Mouse (Mus musculus): Measurements from ENCODE around the gene Socs7.
"Not testable (repeated sequence)": the region's sequence is repeated elsewhere in the genome, so short reads cannot be mapped to it uniquely, and the experiment has no call there.

The Socs7 gene

DNA sequence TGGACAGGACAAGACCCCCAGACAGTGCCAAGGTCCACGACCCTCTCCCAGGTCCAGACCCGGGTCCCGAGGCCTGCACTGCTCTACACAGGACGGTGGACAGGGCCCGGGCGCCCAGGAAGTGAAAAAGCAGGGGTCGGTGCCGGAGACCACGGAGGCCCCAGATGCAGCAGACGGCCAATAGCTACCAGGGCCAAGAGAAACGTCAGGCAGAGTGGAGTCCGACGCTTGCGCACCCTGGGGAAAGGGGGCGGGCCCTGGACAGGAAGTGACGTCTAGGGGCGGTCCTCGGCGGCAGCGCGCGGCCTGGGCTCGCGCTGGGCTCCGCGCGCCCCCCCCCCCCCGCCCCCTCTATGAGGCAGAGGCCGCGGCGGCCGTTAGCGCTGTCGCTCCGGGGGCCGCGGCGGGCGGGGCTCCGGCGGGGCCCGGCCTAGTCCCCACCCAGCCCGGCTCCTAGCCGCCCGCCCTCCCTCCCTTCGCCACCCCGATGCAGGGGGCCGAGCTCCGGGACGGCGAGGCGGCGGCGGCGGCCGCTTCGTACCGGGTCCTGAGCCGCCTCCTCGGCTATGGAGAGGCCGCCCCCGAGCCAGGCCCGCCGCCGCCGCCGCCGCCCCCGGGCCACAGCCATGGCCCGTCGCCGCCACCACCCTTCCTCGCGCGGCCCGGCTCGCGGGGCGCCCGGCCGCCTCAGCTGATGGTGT lies at the start of gene Socs7:
Socs7 (plus strand) TSS at position 604 of the 701 bp plus-strand sequence.
- DNase-seq (ENCODE audit: low spot score in 2 of 2) = peak; percentile 95 to 97

DNA sequence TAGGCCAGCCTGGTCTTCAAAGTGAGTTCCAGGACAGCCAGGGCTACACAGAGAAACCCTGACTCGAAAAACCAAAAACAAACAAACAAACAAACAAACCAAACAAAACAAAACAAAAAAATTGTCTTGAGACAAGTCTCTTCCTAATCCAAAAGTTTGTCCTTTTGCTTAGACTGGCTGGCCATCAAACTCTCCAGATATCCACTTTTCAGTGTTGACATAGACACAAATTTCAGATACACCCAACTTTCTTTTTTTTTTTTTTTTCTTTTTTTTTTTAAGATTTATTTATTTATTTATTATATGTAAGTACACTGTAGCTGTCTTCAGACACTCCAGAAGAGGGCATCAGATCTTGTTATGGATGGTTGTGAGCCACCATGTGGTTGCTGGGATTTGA lies 49.5 kb upstream of the Socs7 start:
- not testable (repeated sequence) for DNase-seq (ENCODE audit: low spot score in 2 of 2)

DNA sequence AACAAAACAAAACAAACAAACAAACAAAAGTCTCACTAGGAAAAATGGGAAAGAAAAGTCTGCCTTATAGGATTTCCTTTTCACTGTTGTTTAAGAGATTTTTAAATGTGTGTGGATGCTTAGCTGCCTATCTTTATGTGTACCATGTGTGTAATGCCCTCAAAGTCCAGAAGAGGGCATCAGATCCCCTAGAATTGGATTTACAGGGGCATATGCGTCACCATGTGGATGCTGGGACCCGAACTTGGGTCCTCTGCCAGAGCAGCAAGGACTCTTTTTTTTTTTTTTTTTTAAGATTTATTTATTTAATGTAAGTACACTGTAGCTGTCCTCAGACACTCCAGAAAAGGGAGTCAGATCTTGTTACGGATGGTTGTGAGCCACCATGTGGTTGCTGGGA lies 48.2 kb upstream of the Socs7 start:
- no peak for DNase-seq (ENCODE audit: low spot score in 2 of 2)

DNA sequence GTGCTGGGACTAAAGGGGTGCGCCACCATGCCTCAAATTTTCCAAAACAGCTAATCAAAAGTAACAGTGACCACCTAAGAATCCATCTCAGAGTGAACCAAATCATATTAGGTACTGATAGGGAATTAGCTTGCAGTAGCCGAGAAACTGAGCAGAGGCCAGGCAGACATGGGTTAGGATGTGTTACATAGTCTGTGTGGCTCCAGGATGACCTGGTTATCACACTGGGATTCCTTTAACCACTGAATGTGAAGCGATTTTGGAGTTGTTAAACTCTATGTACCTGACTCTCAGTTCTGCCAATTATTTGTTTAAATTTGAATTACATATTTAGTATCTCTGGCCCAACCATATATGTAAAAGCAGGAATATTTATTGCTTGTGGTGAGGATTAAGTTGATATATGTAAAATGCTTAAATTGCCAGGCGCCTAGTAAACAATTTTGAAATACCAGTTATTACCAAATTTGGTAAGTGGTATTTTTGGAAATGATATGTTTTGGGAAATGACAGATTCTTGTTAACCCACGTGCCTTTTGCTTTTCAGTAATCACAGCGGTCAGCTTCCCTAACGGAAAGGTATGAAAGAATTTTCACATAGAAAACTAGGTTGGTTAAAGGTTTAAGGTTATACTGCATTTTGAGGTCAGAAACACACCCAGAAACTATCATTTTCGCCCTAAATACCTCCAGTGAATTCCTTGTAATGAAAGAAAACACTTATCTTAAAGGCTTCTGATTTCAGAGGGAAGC lies 47.4 kb upstream of the Socs7 start:
- no peak for DNase-seq (ENCODE audit: low spot score in 2 of 2)

DNA sequence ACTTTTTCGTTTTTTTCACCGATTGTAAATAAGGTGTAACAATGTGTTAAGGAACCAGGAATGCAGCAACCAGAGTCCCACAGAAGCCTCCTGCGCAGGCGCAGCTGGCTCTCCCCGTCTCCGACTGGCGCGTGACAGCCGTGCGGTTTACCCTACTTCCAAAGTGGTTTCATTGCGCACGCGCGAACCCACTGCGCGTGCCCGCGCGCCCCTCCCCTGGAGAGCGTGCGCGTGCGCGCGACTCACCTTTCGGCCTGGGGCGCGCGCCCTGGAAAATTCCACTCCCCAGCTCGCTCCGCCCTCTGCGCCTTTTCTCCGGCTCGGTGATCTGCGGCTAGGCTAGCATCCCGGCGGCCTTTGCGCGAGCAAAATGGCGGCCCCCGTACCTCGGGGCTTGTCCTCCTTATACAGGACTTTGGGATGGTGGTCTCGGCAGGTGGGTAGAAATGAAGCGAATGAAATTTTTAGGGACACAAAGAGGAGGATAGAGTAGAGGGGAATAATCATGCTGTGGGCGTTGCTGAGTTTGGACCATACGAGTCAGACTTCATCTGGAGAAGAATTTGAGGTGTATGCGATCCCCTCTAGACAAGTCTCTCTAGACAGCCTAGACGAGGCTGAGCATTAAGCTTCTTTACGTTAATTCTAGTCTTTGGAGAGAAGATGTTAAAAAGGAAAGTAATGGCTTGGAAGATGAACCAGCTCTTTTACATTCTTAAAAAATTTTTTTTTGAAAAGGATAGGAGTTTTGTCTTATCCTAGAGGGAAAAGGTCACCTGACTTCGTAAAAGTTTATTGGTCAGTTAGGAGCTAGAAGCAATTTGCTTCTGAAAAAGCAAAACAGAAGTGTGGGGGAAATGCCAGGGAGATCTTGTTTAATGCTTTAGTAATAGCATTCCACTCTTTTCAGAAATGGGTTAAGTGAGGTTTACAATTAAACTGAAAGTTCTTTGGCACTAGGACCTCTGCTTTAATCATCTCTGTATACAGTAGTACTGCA lies 46.5 kb upstream of the Socs7 start, which contains the start of gene Mrpl45:
Mrpl45 (plus strand) TSS at position 213 of the 1,000 bp plus-strand sequence.
- peak; percentile 98 to 99 for DNase-seq (ENCODE audit: low spot score in 2 of 2)

DNA sequence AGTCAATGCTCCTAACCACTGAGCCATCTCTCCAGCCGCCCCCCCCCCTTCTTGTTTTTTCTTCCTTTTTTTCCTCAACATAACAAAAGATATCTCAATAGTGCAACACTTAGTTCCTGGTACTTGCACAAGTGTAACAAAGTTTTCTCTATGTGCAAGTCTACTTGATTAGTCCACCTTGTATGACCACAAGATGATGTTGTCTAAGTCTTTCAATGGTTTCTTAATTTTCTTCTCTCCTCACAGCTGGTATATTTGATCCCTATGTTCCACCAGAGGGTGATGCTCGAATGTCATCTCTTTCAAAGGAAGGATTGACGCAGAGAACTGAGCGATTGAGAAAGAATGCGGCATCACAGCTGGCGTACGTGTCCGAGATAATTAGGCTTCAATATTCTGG lies 41.2 kb upstream of the Socs7 start:
- DNase-seq (ENCODE audit: low spot score in 2 of 2) = no peak

DNA sequence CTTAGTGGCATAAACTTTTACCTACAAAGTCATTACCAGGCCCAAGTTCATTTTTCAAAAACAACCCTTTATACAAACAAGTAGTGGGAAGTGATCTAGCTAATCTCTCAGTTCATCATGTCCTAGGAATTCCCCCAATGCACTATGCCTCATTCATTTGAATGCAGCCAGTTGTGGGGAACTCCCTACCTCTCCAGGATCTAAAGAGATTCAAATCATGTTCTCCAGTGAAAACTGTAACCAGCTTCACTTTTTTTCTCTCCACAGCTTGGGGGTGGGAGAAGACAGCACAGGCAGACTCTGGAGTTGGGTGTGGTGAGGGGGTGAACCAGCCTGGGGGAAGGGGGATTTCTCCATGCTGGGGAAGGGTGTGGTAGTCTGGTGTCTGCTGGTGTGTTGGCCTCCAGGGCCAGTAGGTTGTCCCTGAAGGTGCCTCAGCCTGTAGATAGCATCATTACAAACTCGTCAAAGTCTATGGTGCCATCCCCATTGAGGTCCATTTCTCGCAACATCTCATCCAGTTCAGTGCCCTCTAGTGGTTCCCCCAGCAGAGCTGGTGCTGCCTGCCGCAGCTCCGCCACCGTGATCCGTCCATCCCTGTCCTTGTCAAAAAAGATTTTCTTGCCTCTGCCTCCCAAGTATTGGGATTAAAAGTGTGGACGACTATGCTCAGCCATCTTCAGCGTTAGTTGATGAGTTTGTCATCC lies 40.3 kb upstream of the Socs7 start:
- not testable (repeated sequence) for DNase-seq (ENCODE audit: low spot score in 2 of 2)

DNA sequence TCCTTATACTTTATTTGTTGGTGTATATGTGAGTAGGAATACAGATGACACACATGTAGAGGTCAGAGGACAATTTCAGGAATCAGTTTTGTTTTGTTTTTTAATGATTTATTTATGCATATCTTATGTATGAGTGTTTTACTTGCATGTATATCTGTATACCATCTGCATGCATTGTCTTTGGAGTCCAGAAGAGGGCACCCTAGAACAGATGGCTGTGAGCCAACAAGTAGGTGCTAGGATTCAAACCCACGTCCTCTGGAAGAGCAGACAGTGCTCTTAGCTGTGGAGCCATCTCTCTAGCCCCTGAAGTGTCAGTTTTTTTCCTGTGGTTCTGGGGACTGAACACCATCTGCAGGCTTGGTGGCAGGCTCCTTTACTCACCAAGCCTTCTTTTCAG lies 37.1 kb upstream of the Socs7 start:
- no peak for DNase-seq (ENCODE audit: low spot score in 2 of 2)

DNA sequence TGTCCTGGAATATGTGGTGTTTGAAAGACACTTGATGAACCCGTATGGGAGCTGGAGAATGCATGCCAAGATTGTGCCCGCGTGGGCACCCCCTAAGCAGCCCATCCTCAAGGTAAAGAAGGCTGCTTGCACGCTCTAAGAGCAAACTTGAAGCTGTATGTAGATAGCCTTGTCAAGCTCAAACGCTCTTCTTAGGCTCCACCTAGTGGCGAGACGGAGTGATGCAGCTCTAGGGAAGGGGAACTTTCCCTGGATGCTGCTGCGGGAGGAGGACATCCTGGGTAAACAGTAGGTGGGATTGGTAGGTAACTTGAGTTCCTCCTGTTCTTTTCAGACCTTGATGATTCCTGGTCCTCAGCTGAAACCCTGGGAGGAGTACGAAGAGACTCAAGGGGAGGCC lies 34.2 kb upstream of the Socs7 start:
- DNase-seq (ENCODE audit: low spot score in 2 of 2) = peak; percentile 48 to 83

DNA sequence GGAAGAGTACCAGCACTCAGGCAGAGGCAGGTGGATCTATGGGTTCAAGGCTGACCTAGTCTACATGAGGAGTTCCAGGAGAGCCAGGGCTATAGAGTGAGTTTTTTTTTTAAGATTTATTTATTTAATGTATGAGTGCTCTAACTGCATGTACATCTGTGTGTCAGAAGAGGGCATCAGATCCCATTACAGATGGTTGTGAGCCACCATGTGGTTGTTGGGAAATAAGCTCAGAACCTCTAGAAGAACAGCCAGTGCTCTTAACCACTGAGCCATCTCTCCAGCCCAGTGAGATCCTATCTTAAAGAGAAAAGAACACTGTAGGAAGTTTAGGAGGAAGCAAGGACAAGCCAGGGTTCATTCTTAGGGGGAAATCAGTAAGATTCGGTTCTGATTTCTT lies 32.0 kb upstream of the Socs7 start:
- DNase-seq (ENCODE audit: low spot score in 2 of 2) = no peak

DNA sequence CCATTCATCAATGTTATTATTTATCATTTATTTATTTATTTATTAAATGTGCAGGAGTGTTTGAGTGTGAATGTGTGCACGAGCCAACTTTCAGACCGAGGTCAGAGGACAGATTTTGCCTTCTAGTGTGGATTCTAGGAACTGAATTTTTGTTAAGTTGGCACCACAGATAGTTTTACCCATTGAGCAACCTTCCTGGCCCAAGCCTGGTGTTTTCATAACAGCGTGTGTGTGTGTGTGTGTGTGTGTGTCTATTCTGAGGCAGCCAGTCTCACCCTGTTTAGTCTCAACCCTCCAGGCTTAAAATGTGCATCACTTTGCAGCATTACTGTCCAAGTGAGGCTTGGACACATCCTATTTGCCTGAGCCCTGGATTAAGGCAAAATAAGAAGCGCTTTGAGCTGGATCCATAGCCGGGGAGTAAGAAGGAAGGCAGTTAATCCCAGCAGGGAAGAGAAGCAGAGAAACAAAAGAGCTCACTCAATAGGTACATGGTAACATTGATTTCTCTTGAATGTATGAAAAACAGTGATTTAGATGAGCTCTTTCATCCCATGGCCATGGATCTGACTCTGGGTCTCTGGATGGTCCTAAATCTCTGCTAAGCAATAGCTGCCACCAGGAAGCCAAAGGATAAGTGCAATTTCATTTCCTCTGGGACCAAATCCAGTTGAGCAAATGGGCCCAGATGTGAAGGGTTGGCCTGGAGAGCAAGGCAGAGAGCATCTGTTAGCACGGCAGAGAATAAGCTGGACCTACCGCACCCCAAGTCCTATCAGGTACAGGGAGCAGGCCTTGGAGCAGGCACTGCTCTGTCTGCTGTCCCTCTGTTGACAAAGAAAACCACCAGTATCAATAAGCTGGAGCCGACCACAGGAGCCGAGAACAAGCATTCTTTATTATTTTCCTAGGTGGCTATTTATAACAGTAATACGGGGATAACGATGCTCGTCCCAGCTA lies 30.8 kb upstream of the Socs7 start:
- DNase-seq (ENCODE audit: low spot score in 2 of 2) = no peak

DNA sequence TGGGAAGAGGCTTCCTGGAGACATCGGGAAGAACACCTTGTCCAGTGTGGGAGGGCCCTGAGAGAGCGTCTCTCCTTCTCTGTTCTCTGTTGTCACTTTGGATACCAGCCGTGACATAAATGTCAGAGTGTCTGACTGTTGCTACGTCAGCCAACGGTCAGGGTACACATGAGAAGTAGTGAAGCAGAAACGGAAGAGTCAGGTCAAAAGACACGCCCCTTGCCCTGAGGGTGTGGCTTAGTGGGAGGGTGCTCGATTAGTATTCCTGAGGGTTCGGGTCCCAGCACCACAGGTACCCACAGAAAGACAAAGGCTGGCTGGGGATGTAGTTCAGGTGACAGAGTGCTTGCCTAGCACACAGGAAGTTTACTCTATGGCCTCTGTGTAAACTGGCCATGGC lies 29.3 kb upstream of the Socs7 start:
- no peak for DNase-seq (ENCODE audit: low spot score in 2 of 2)

DNA sequence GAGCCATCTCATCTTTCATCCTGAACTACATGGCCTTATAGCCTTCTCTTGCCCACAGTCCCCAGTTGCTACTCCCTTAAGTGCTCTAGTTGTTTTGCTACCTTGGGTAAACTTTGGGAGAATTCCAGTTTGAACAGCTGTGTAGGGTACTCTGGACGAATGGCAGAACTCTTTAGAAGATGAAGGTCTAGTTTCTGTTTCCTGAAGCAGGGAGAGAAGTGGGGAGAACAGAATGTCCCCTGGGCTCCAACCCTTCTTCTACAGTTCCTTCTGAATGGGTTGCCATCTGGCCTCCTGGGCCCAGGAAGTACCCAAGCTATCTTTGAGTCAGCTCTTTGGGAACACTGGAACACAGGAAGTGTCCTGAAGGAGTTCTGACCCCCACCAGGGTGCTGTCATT lies 28.5 kb upstream of the Socs7 start:
- no peak for DNase-seq (ENCODE audit: low spot score in 2 of 2)

DNA sequence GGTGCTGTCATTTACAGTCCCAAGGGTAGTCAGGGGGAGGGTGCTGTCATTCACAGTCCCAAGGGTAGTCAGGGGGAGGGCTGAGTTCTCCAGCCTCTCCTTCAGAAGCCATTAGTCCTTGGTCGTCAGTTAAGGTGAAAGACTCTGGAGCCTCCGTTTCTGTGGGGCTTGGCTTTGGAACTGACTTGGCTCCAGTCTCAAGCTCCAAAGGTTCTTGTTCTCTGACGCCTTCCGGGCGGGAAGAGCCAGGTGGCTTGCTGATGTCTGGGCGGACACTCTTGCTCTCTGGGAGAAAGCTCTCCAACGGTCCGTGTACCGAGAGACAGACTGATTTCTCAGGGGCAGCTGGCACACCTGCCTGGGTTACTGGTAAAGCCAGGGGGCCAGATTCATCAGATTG lies 28.0 kb upstream of the Socs7 start:
- DNase-seq (ENCODE audit: low spot score in 2 of 2) = no peak

DNA sequence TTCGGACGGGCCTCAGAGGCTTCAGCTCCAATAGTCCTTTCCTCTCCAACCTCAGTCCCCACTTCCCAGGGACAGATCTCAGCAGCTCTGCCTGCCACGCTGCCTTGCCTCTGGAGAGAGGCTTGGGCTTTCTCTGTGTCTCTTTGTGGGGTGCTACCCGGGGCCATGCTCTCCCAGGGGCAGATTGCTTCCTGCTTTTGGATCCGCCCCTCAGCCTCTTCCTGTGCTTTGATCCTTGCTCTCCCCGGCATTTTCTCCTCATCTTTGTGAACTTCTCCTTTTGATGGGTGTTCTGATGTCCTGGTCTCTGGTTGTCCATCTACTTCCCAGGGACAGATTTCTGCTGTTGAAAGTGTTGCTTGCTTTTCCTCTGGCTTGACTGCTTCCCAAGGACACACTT lies 26.1 kb upstream of the Socs7 start:
- no peak for DNase-seq (ENCODE audit: low spot score in 2 of 2)

DNA sequence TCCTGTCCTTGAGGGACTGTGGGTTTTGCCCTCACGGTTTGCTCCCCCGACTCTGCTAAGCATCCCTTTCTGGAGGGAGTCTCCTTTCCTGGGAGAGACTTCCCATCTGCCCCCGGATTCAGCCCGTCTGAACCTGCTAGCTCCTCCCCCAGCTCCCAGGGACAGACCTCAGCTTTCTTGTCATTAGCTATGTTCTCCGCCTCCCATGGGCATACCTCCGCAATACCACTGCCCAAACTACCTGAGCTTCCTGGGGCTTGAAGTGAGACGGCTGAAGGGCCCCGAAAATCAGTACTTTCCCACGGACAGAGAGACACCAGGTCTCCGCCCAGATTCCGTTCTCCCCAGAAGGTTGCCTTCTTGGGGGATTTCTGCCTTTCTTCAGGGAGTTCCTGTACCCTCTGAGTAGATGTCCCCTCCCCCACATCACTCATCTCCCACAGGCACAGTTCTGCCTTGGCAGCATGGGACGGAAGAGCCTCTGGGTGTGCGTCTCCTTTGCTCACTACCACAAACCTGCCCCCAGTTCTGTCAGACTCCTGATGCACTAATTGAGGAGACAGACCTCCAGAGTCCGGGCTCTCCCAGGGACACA lies 25.5 kb upstream of the Socs7 start:
- no peak for DNase-seq (ENCODE audit: low spot score in 2 of 2)

DNA sequence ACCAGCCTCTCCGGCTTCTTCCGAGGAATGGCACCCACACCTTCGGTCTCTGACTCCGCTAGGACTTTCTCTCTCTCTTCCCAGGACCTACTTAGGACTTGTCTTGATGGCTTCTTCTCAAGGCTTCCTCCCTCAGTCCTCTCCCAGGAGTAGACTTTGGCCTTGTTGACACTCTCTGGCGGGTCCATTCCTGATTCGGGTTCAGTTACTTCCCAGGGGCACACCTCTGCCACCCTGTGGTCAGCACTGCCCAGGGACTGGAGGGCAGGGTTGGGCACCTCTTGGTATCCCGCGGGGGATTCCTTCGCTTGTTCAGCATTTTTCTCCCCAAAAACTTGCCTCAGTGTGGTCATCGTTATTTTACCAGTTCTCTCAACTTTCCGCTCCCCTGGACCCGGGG lies 25.0 kb upstream of the Socs7 start:
- no peak for DNase-seq (ENCODE audit: low spot score in 2 of 2)

DNA sequence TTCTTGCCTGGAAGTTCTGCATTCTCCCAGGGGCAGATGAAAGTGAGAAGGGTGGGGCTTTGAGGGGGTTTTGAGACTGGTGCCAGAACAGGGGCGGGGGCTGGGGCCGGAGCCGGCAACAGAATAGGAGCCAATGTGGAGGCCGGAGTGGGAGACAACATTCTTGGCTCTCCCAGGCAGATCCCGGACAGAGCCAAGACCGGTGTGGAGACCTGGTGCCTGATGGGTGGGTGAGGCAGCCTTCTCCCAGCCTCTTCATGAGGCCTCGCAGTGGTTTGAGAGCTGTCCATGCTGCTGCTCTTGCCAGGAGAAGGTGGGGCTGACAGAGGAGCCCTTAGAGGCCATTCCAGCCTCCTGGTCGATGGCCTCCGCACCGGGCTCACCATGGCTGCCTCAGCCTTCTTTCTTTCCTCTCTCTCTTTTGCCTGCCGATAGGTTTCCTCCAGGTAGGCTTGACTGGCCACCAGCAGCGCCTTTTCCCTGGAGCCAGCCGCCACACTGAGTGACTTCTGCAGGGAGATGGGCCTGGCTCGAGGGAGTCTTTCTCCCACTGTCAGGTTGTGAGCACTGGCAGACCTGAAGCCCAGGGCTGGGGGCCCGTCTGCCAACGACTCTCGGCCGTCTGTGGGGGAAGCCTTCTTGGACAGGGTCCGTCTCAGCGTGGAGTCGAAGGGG lies 23.9 kb upstream of the Socs7 start:
- DNase-seq (ENCODE audit: low spot score in 2 of 2) = no peak

DNA sequence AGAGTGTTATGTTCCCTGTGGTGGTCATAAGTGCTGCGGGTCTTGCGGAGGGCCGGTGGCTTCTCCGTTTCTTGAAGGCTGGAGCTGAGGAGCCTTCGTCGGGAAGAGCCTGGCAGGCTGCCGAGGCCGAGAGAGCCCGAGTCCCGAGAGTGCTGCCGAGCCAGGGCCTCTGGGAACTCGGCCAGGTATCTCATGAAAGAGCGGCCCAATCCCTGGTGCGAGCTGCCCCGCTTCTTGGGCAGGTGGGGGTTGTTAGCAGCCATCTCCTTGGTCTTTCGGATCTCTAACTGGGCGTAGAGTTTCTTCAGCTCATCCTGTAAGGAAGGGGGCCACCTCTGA lies 23.4 kb upstream of the Socs7 start:
- DNase-seq (ENCODE audit: low spot score in 2 of 2) = no peak

DNA sequence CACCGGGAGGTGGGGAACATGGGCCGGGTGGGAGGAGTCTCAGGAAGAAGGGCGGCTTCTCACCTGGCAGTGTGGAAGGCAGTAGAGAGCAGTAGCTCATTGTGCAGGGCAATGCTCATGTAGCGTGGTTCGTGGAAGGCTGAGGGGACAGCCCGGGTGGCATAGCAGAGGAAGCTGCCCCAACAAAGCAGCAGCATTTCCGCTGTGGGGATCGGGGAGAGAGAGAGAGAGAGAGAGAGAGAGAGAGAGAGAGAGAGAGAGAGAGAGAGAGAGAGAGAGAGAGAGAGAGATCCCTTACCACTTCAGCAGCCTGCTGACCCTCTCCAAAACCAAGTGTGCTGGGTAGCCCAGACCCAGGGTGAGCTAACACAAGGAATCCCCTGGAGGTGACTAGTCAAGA lies 19.2 kb upstream of the Socs7 start:
- no peak for DNase-seq (ENCODE audit: low spot score in 2 of 2)
